Mouse (Mus musculus) spleen, adult 2 months (tissue): Measurements from ENCODE around the gene Fam227a. TPM values are rescaled to one million over a fixed set of nuclear protein-coding genes. Genes with fewer than 3 reads are reported as not detected.

Source experiments
- DNase-seq, 2 experiments: peaks; one replicate each; pipeline versions ENCODE4 v3.0.0 to v3.0.0-alpha.2; 2012 to 2021; ENCODE audit warnings: low spot score in 2 of 2, low read depth in 1 of 2
- H3K27ac ChIP-seq: fragments of 200-500 bp; 2 replicates; pipeline ENCODE4 v1.5.1; 2012; ENCODE audit warnings: low read length, inconsistent platforms; ENCODE audit not compliant: insufficient read depth
- H3K27me3 ChIP-seq: fragments of 200-500 bp; 2 replicates; pipeline ENCODE4 v1.6.1; 2012; ENCODE audit warnings: mild to moderate bottlenecking, moderate library complexity, low read length, inconsistent platforms; ENCODE audit not compliant: control insufficient read depth, insufficient read depth
- H3K36me3 ChIP-seq: fragments of 200-500 bp; 2 replicates; pipeline ENCODE4 v1.6.1; 2012; ENCODE audit warnings: mild to moderate bottlenecking, low read length, inconsistent platforms; ENCODE audit not compliant: control insufficient read depth, insufficient read depth
- H3K4me1 ChIP-seq: fragments of 200-500 bp; 2 replicates; pipeline ENCODE4 v1.6.1; 2011; ENCODE audit warnings: inconsistent platforms; ENCODE audit not compliant: control insufficient read depth, insufficient read depth, insufficient read length
- H3K4me3 ChIP-seq: fragments of 200-500 bp; 2 replicates; pipeline ENCODE4 v1.5.1; 2011; ENCODE audit warnings: mild to moderate bottlenecking, inconsistent platforms; ENCODE audit not compliant: insufficient read depth, insufficient read length; ENCODE audit errors: extremely low read depth
- CTCF ChIP-seq: fragments of 200-500 bp; IDR thresholded peaks from 2 replicates; pipeline ENCODE4 v1.5.1; 2011; ENCODE audit warnings: mild to moderate bottlenecking, inconsistent platforms; ENCODE audit not compliant: insufficient read depth, insufficient read length, insufficient replicate concordance; ENCODE audit errors: extremely low read depth
- POLR2A ChIP-seq: fragments of 200-500 bp; IDR thresholded peaks from 2 replicates; pipeline ENCODE4 v1.6.1; 2011; ENCODE audit warnings: low read depth, low read length, inconsistent platforms
- WGBS: fragments of 180-500 bp; shearing (Covaris S2); methylation state at CpG from one replicate; pipeline ENCODE4 v1.1.7; 2018; 5-methylcytosine and 5-hydroxymethylcytosine counted together
- polyA plus RNA-seq: library from polyadenylated mRNA; depleted of rRNA; stranded (reverse); fragments of >200 nt; gene quantifications from 2 replicates; pipeline ENCODE4 v1.2.3, GENCODE M21; 2012; rRNA removed

Gene Fam227a
- polyA plus RNA-seq, 1 experiment = 0.41 TPM

DNA sequence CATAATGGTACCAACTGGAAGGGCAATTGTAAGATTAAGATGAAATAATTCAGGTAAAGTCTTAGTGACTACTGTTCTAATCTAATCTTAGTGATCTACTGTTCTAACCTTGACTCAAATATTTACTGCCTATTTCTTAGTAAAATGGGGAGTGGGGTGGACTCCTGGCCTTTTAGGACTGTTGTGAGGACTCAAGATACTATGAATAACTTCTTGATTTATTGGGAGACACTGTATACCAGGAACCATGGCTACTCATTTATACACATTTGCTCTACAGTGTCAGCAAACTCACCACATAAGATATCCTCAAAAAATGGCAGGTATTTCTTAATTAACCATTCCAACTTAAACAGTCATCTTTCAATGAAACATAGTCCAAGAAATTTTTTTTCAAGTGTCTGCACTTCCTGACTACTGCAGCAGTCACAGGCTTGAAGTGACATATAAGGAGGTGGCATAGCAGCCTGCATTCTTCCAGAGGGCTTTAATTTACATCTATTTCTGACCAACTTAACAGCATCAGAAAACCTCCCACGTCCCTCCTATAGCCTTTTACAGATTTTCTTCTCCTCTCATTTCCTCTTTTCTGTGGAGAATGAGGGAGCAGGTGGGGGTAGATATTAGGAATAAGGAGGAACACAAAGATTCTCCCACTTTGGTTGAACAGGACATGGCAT, 83.1 kb downstream of the Fam227a start:
- TF ChIP-seq POLR2A (no peak), CTCF (no peak)
- no peak for DNase-seq
- 53% methylated on average over 1 of the region's 1 CpGs for WGBS
- Histone ChIP-seq H3K4me1 (no peaks in the 10 kb centered on the region), H3K27ac (no peak overlapping the region), H3K4me3 (no peak overlapping the region), H3K36me3 (no peaks in the 10 kb centered on the region), H3K27me3 (0 out of 2 replicates have a peak, but pooled peaks cover 1% of the 10 kb centered on the region)

DNA sequence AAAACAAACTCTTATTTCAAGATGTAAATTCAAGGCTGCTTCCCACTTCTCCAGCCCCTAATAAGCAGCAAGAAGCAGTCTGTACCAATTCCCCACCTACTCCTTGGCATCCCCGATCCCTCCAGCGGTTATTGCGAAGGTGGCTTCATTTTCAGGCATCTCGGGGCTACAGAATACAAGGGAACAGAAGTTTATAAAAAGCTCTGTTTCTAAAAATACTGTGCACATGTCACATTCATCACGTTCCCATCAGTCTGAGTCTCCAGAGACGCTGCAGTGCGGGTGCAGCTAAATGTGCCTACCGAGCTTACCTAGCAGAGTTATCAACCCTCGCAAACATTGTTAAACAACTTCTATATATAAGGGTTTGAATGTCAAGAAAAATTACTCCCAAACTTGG, 96.3 kb downstream of the Fam227a start:
- Histone ChIP-seq H3K4me1 (no peaks in the 10 kb centered on the region), H3K4me3 (no peak overlapping the region), H3K27ac (no peak overlapping the region), H3K36me3 (no peaks in the 10 kb centered on the region), H3K27me3 (no peaks in the 10 kb centered on the region)
- no peak for DNase-seq
- TF ChIP-seq CTCF (no peak), POLR2A (no peak)
- 73% methylated on average over 9 of the region's 9 CpGs for WGBS

DNA sequence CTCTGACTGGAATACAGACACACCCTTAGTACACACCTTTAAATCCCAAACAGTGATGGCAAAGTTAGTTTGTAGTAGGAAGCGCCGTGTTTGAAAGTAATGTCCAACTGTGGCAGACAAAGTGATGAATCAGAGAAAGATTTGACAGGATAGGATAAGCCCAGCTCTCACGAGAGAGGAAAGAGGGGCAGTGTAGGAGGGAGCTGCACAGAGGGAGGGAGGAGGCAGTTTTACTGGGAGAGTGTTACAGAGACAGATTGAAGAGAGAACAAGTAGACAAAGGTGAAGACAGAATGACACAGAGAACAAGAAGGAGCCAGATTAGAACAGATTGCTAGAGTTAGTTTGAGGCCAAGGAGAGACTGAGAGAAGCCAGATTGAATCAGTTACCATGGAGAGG, 99.1 kb downstream of the Fam227a start:
- WGBS = 85% methylated on average over 3 of the region's 3 CpGs
- Histone ChIP-seq H3K27me3 (no peaks in the 10 kb centered on the region), H3K4me3 (no peak overlapping the region), H3K36me3 (no peaks in the 10 kb centered on the region), H3K4me1 (no peaks in the 10 kb centered on the region), H3K27ac (no peak overlapping the region)
- no peak for DNase-seq
- no peak for TF ChIP-seq CTCF
- no peak for TF ChIP-seq POLR2A

Other genes with a start within 250 kb of the Fam227a start
- 26.3 and 31.3 TPM in 2 replicates for gene Csnk1e, start 203.4 kb downstream of the Fam227a start, polyA plus RNA-seq
- not detected in 2 replicates for gene Kcnj4, start 153.7 kb downstream of the Fam227a start, polyA plus RNA-seq
- gene Kdelr3, start 142.5 kb downstream of the Fam227a start, polyA plus RNA-seq = 1.8 and 2.3 TPM in 2 replicates
- 158 and 200 TPM in 2 replicates for gene Ddx17, start 112.2 kb downstream of the Fam227a start, polyA plus RNA-seq
- 0.07 and 0.13 TPM in 2 replicates for gene Dmc1, start 53.8 kb downstream of the Fam227a start, polyA plus RNA-seq
- 3.9 and 4.2 TPM in 2 replicates for gene Cby1, start 243 bp upstream of the Fam227a start, polyA plus RNA-seq
- gene Tomm22, start 11.9 kb upstream of the Fam227a start, polyA plus RNA-seq = 18.7 and 19.5 TPM in 2 replicates
- 11.5 and 16.3 TPM in 2 replicates for gene Josd1, start 29.0 kb upstream of the Fam227a start, polyA plus RNA-seq
- 40.3 and 50.4 TPM in 2 replicates for gene Gtpbp1, start 31.9 kb upstream of the Fam227a start, polyA plus RNA-seq
- 101 and 116 TPM in 2 replicates for gene Sun2, start 83.6 kb upstream of the Fam227a start, polyA plus RNA-seq
- gene Dnal4, start 118.9 kb upstream of the Fam227a start, polyA plus RNA-seq = 18.1 and 21.3 TPM in 2 replicates
- 1.3 and 1.7 TPM in 2 replicates for gene Nptxr, start 145.8 kb upstream of the Fam227a start, polyA plus RNA-seq
- gene Npcd, start 175.3 kb upstream of the Fam227a start, polyA plus RNA-seq = 0.13 and 0.68 TPM in 2 replicates
- gene Cbx6, start 175.7 kb upstream of the Fam227a start, polyA plus RNA-seq = 24.4 and 33.6 TPM in 2 replicates
- gene Apobec3, start 232.7 kb upstream of the Fam227a start, polyA plus RNA-seq = 99.9 and 104 TPM in 2 replicates